Mouse (Mus musculus): ENCODE measurements around the gene Entpd6. TPM values are rescaled to one million over a fixed set of nuclear protein-coding genes. Genes with fewer than 3 reads are reported as not detected.

Entpd6 gene
- total and polyA plus RNA-seq, 2 experiments = 3.9 to 8.4 TPM

DNA sequence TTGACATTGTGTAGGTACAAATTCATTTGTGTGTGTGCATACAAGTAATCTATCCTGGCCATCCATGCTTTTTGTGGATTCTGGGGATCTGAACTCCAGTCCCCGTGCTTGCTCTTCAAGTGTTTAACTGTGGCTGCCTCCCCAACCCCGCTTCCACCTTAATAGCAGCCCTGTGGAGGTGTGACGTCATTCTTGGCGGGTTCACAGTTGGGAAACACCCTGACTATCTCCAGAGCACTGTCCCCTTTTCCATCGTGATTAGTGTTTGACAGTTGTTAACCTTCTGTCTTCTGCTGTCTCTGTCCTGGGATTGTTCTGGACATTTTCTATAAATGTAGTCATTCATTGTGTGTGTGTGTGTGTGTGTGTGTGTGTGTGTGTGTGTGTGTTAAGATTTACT, 61.8 kb downstream of the Entpd6 start:
- 75% methylated on average over 5 of the region's 5 CpGs for WGBS
- DNase-seq (ENCODE audit: extremely low read depth, low read depth, low spot score) = no peak
- H3K9ac ChIP-seq (ENCODE audit: low read depth, low read length) = no peak overlapping the region
- no peak overlapping the region for H3K27ac ChIP-seq (replicated peaks; ENCODE audit: insufficient read depth, low read depth, low read length)
- no peaks in the 10 kb centered on the region for H3K4me1 ChIP-seq (ENCODE audit: control insufficient read depth, insufficient read depth, low read length)
- TF ChIP-seq POLR2A (IDR thresholded peaks at IDR 0.05; ENCODE audit: extremely low read depth, insufficient read depth, low read length) (no peak), CTCF (IDR thresholded peaks at IDR 0.05; ENCODE audit: low read depth, low read length) (no peak)
- H3K4me3 ChIP-seq (ENCODE audit: insufficient read depth, low read depth, low read length) = no peak overlapping the region
- peaks cover 1% of the 10 kb centered on the region; the same call in 1 of the 2 replicates for H3K36me3 ChIP-seq (ENCODE audit: control insufficient read depth, insufficient read depth, low read length)
- no peaks in the 10 kb centered on the region for H3K79me2 ChIP-seq (ENCODE audit: control insufficient read depth, insufficient read depth, low read length)
- no peaks in the 10 kb centered on the region for H3K27me3 ChIP-seq (ENCODE audit: control insufficient read depth, insufficient read depth, low read length)

DNA sequence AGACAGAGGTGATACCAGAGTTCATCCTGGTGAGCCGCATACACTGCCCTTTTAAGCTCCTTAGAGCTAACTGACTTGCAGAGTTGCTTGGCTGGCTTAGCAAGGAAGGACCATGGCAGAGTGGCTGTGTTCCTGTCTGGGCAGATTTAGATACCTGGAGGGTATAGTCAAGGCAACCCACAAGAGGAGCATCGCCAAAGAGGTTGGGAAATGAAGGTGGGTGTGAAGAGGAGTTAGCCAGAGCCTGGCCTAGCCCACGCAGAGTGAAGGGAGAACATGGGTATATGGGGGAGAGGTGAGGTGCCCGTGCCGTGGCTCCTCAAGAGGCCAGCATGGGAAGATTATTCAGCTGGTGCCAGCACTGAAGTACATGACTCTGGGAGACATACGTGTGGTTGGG, 64.0 kb downstream of the Entpd6 start:
- 95% methylated on average over 6 of the region's 6 CpGs for whole genome bisulfite sequencing
- peaks cover 1% of the 10 kb centered on the region; the same call in 1 of the 2 replicates for H3K36me3 ChIP-seq (ENCODE audit: control insufficient read depth, insufficient read depth, low read length)
- DNase-seq (ENCODE audit: extremely low read depth, low read depth, low spot score) = no peak

DNA sequence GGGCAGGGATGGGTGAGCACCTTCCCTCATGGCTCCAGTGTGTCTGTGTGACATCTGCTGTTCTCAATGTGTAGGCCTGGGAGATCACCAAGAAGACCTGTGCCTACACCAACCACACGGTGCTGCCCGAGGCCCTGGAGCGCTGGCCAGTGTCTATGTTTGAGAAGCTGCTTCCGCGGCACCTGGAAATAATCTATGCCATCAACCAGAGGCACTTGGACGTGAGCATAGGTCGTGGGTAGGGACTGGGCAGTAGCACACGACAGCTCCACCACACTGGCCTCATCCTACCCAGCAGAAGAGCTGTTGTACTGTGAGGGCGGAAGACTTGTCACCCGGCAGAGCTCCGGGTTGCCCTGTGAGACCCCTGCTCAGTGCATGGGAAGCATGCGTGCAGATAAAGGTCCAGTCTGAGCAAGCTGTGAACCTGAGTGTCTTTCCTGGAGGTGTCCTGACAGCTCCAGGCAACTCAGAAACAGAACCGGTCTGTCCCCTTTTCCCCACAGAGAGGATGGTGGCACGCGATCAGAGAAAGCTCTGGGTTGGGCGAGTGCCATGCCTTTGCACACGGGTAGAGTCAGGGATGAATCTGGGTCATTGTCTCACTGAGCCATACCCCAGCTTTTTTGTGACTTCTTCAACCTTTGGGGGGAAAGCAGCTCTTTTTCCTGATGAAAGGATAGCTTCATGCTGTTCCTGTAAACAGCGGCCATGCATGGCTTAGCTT, 68.0 kb downstream of the Entpd6 start:
- Histone ChIP-seq H3K36me3 (ENCODE audit: control insufficient read depth, insufficient read depth, low read length) (peaks cover 1% of the 10 kb centered on the region; the same call in 1 of the 2 replicates), H3K4me1 (ENCODE audit: control insufficient read depth, insufficient read depth, low read length) (no peaks in the 10 kb centered on the region), H3K9ac (ENCODE audit: low read depth, low read length) (no peak overlapping the region), H3K27me3 (ENCODE audit: control insufficient read depth, insufficient read depth, low read length) (no peaks in the 10 kb centered on the region), H3K27ac (replicated peaks; ENCODE audit: insufficient read depth, low read depth, low read length) (no peak overlapping the region), H3K79me2 (ENCODE audit: control insufficient read depth, insufficient read depth, low read length) (no peaks in the 10 kb centered on the region), H3K4me3 (ENCODE audit: insufficient read depth, low read depth, low read length) (no peak overlapping the region)
- no peak for DNase-seq (ENCODE audit: extremely low read depth, low read depth, low spot score)
- 87% methylated on average over 18 of the region's 18 CpGs for WGBS
- TF ChIP-seq CTCF (IDR thresholded peaks at IDR 0.05; ENCODE audit: low read depth, low read length) (no peak), POLR2A (IDR thresholded peaks at IDR 0.05; ENCODE audit: extremely low read depth, insufficient read depth, low read length) (no peak)

More for the DNA sequence above, 64.0 kb downstream of the Entpd6 start:
- no peak overlapping the region for H3K9ac ChIP-seq (ENCODE audit: low read depth, low read length)
- TF ChIP-seq POLR2A (IDR thresholded peaks at IDR 0.05; ENCODE audit: extremely low read depth, insufficient read depth, low read length) = no peak
- TF ChIP-seq CTCF (IDR thresholded peaks at IDR 0.05; ENCODE audit: low read depth, low read length) = no peak
- H3K4me1 ChIP-seq (ENCODE audit: control insufficient read depth, insufficient read depth, low read length) = no peaks in the 10 kb centered on the region
- H3K4me3 ChIP-seq (ENCODE audit: insufficient read depth, low read depth, low read length) = no peak overlapping the region
- no peak overlapping the region for H3K27ac ChIP-seq (replicated peaks; ENCODE audit: insufficient read depth, low read depth, low read length)
- no peaks in the 10 kb centered on the region for H3K79me2 ChIP-seq (ENCODE audit: control insufficient read depth, insufficient read depth, low read length)
- H3K27me3 ChIP-seq (ENCODE audit: control insufficient read depth, insufficient read depth, low read length) = no peaks in the 10 kb centered on the region

DNA sequence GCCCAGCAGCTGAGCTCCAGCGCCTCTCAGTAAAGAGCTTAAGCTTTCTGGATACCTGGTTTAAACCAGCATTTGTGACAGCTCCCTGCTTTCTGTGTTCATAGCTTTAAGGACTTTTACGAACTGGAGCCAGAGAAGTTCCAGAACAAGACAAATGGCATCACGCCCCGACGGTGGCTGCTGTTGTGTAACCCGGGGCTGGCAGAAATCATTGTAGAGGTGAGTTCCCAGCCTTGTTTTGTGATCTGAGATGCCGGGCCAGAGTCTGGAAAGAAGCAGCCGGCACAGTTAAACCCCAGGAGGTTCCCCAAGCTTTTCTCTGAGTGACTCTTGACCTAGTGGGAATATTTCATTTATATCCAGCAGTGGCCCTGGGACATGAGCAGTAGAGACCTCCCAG, 69.9 kb downstream of the Entpd6 start:
- no peak for DNase-seq (ENCODE audit: extremely low read depth, low read depth, low spot score)
- Histone ChIP-seq H3K36me3 (ENCODE audit: control insufficient read depth, insufficient read depth, low read length) (no peaks in the 10 kb centered on the region), H3K79me2 (ENCODE audit: control insufficient read depth, insufficient read depth, low read length) (no peaks in the 10 kb centered on the region), H3K27ac (replicated peaks; ENCODE audit: insufficient read depth, low read depth, low read length) (no peak overlapping the region), H3K27me3 (ENCODE audit: control insufficient read depth, insufficient read depth, low read length) (no peaks in the 10 kb centered on the region), H3K4me3 (ENCODE audit: insufficient read depth, low read depth, low read length) (no peak overlapping the region), H3K9ac (ENCODE audit: low read depth, low read length) (no peak overlapping the region), H3K4me1 (ENCODE audit: control insufficient read depth, insufficient read depth, low read length) (no peaks in the 10 kb centered on the region)
- WGBS = 82% methylated on average over 8 of the region's 8 CpGs
- TF ChIP-seq POLR2A (IDR thresholded peaks at IDR 0.05; ENCODE audit: extremely low read depth, insufficient read depth, low read length) = no peak
- no peak for TF ChIP-seq CTCF (IDR thresholded peaks at IDR 0.05; ENCODE audit: low read depth, low read length)

DNA sequence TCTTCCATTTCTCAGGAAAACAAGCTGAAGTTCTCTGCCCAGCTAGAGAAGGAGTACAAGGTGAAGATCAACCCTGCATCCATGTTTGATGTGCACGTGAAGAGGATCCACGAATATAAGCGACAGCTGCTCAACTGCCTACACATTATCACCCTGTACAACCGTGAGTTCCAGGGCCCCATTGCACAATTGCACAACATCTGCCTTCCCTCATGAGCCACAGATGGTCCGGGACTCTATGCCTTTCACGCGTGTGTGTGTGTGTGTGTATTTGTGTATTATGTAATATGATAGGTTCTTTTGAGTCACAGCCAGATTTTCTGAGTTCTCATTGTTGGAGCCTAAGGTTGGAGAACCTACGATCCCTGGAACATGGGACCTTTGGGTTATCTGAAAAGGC, 71.9 kb downstream of the Entpd6 start:
- Histone ChIP-seq H3K27ac (replicated peaks; ENCODE audit: insufficient read depth, low read depth, low read length) (no peak overlapping the region), H3K36me3 (ENCODE audit: control insufficient read depth, insufficient read depth, low read length) (0 out of 2 replicates have a peak, but pooled peaks cover 3% of the 10 kb centered on the region), H3K4me1 (ENCODE audit: control insufficient read depth, insufficient read depth, low read length) (no peaks in the 10 kb centered on the region), H3K4me3 (ENCODE audit: insufficient read depth, low read depth, low read length) (no peak overlapping the region), H3K79me2 (ENCODE audit: control insufficient read depth, insufficient read depth, low read length) (no peaks in the 10 kb centered on the region), H3K9ac (ENCODE audit: low read depth, low read length) (no peak overlapping the region), H3K27me3 (ENCODE audit: control insufficient read depth, insufficient read depth, low read length) (no peaks in the 10 kb centered on the region)
- DNase-seq (ENCODE audit: extremely low read depth, low read depth, low spot score) = no peak
- no peak for TF ChIP-seq CTCF (IDR thresholded peaks at IDR 0.05; ENCODE audit: low read depth, low read length)
- no peak for TF ChIP-seq POLR2A (IDR thresholded peaks at IDR 0.05; ENCODE audit: extremely low read depth, insufficient read depth, low read length)
- WGBS = 54% methylated on average over 8 of the region's 8 CpGs

Other genes starting within 250 kb of the Entpd6 start
- not detected in 2 replicates for gene Cst7, start 178.6 kb upstream of the Entpd6 start, total RNA-seq (2014; rRNA removed)
- 0.27 TPM in 1 of 2 replicates, not detected in the other for gene Cst7, start 178.6 kb upstream of the Entpd6 start, polyA plus RNA-seq (2012; rRNA removed)
- 37.2 and 42.9 TPM in 2 replicates for gene Apmap, start 140.5 kb upstream of the Entpd6 start, total RNA-seq (2014; rRNA removed)
- gene Apmap, start 140.5 kb upstream of the Entpd6 start, polyA plus RNA-seq (2012; rRNA removed) = 23.5 and 42.7 TPM in 2 replicates
- gene Acss1, start 80.5 kb upstream of the Entpd6 start, total RNA-seq (2014; rRNA removed) = 0.47 and 0.83 TPM in 2 replicates
- 0.29 and 0.47 TPM in 2 replicates for gene Acss1, start 80.5 kb upstream of the Entpd6 start, polyA plus RNA-seq (2012; rRNA removed)
- not detected in 2 replicates for gene Vsx1, start 59.7 kb upstream of the Entpd6 start, total RNA-seq (2014; rRNA removed)
- gene Vsx1, start 59.7 kb upstream of the Entpd6 start, polyA plus RNA-seq (2012; rRNA removed) = not detected in 2 replicates
- gene Pygb, start 37.7 kb downstream of the Entpd6 start, total RNA-seq (2014; rRNA removed) = 4.8 and 6.0 TPM in 2 replicates
- 2.5 and 3.3 TPM in 2 replicates for gene Pygb, start 37.7 kb downstream of the Entpd6 start, polyA plus RNA-seq (2012; rRNA removed)
- 31.8 and 33.4 TPM in 2 replicates for gene Abhd12, start 155.7 kb downstream of the Entpd6 start, total RNA-seq (2014; rRNA removed)
- gene Abhd12, start 155.7 kb downstream of the Entpd6 start, polyA plus RNA-seq (2012; rRNA removed) = 26.3 and 28.4 TPM in 2 replicates
- gene Gins1, start 156.4 kb downstream of the Entpd6 start, total RNA-seq (2014; rRNA removed) = 4.4 and 5.4 TPM in 2 replicates
- 2.0 and 2.7 TPM in 2 replicates for gene Gins1, start 156.4 kb downstream of the Entpd6 start, polyA plus RNA-seq (2012; rRNA removed)

All from liver, adult 2 months (tissue).